In the genomic region with DNA sequence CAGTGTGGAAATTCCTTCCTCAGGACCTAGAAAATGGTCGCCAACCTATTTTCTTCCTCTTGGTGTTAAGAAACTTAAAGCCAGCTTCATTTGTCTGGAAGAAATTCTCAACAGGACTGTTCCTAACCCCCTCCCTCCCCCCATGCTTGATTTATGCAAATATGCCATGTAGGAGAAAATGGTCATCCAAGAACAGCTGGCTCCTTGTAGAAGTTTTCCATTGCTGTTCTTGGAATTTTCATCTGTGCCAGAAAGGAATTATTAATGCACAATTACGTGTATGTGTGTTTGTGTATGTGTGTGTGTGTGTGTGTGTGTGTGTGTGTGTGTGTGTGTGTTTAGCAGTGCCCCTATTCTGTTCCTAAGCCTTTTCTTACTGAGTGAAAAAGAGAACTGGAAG, we compare ENCODE assay signal across 27 mouse cellular contexts.
"Had no signal": no experiment of that assay in that cellular context is flagged by ENCODE, and none has a peak within 500 bp of the region (broad histone marks: within the 10 kb centered on the region; RNA-seq: fewer than 3 reads in every experiment).

No protein-coding gene starts in this region.

- H3K4me1 ChIP-seq: embryonic facial prominence, embryonic 10.5 days; embryonic facial prominence, embryonic 12.5 days; embryonic facial prominence, embryonic 13.5 days; embryonic facial prominence, embryonic 15.5 days; forebrain, embryonic 10.5 days; forebrain, embryonic 12.5 days had no signal

- H3K36me3 ChIP-seq: embryonic facial prominence, embryonic 10.5 days; embryonic facial prominence, embryonic 12.5 days; embryonic facial prominence, embryonic 13.5 days; embryonic facial prominence, embryonic 15.5 days; forebrain, embryonic 10.5 days; forebrain, embryonic 12.5 days; forebrain, embryonic 15.5 days had no signal

- H3K9me3 ChIP-seq: embryonic facial prominence, embryonic 10.5 days; embryonic facial prominence, embryonic 12.5 days; embryonic facial prominence, embryonic 13.5 days; embryonic facial prominence, embryonic 15.5 days; forebrain, embryonic 13.5 days; forebrain, embryonic 15.5 days had no signal

- ATAC-seq: forebrain, embryonic 13.5 days; forebrain, embryonic 14.5 days; forebrain, embryonic 15.5 days; forebrain, embryonic 16.5 days; forebrain, postnatal 0 days had no signal

- H3K27me3 ChIP-seq: embryonic facial prominence, embryonic 12.5 days; embryonic facial prominence, embryonic 13.5 days; embryonic facial prominence, embryonic 15.5 days; forebrain, embryonic 12.5 days; forebrain, embryonic 13.5 days; forebrain, embryonic 15.5 days had no signal

- H3K4me3 ChIP-seq: embryonic facial prominence, embryonic 10.5 days; embryonic facial prominence, embryonic 12.5 days; embryonic facial prominence, embryonic 13.5 days; embryonic facial prominence, embryonic 15.5 days; erythroblast, embryonic 14.5 days; forebrain, embryonic 10.5 days; forebrain, embryonic 12.5 days; forebrain, embryonic 13.5 days; forebrain, embryonic 15.5 days; gastrocnemius, adult 2 months had no signal

- H3K4me2 ChIP-seq: embryonic facial prominence, embryonic 12.5 days; embryonic facial prominence, embryonic 13.5 days; embryonic facial prominence, embryonic 15.5 days; forebrain, embryonic 12.5 days; forebrain, embryonic 13.5 days; forebrain, embryonic 15.5 days had no signal

- H3K27ac ChIP-seq: embryonic facial prominence, embryonic 10.5 days; embryonic facial prominence, embryonic 12.5 days; embryonic facial prominence, embryonic 13.5 days; embryonic facial prominence, embryonic 15.5 days; forebrain, embryonic 10.5 days; forebrain, embryonic 12.5 days; forebrain, embryonic 13.5 days; forebrain, embryonic 15.5 days; gastrocnemius, adult 2 months had no signal

- DNase-seq: cerebellum, adult 2 months; cerebellum, adult 8-10 months; cerebellum, adult 9-10 months; cerebellum, adult 9-11 months; cerebellum, postnatal 10 days; cerebellum, postnatal 14 days; cerebellum, postnatal 25 days; cerebellum, postnatal 36 days; embryo, embryonic 11 days; forebrain, postnatal 0 days; gastrocnemius, adult 2 months; gastrocnemius, postnatal 10 days; gastrocnemius, postnatal 14 days; gastrocnemius, postnatal 25 days; gastrocnemius, postnatal 36 days; heart, adult 18-20 months had no signal

- H3K9ac ChIP-seq: embryonic facial prominence, embryonic 12.5 days; embryonic facial prominence, embryonic 13.5 days; embryonic facial prominence, embryonic 15.5 days; forebrain, embryonic 12.5 days; forebrain, embryonic 13.5 days; forebrain, embryonic 15.5 days; forebrain, postnatal 0 days had no signal
